Mouse (Mus musculus) heart, postnatal 0 days (tissue): ENCODE measurements around the gene Npcd. TPM values are rescaled to one million over a fixed set of nuclear protein-coding genes. Genes with fewer than 3 reads are reported as not detected.

Experiments used
- ATAC-seq: fragments of 200-750 bp; cut with Nextera tagmentation; 2 replicates; pipeline ENCODE4 v1.8.0; 2017; ENCODE audit warnings: low read depth, moderate number of reproducible peaks, moderate library complexity; ENCODE audit not compliant: insufficient read depth
- DNase-seq: peaks from one replicate; pipeline ENCODE4 v3.0.0-alpha.2; 2016; ENCODE audit warnings: low spot score
- H3K27ac ChIP-seq: fragments of 300-500 bp; sonication (generic); 2 replicates; pipeline ENCODE4 v1.5.1; 2014; ENCODE audit warnings: low read depth, mild to moderate bottlenecking
- H3K27me3 ChIP-seq: fragments of 300-500 bp; sonication (generic); 2 replicates; pipeline ENCODE4 v1.6.1; 2014; ENCODE audit warnings: low read length, mixed read lengths; ENCODE audit not compliant: control insufficient read depth, insufficient read depth
- H3K36me3 ChIP-seq: fragments of 300-500 bp; sonication (generic); replicated peaks from 2 replicates; pipeline ENCODE4 v1.6.1; 2014; ENCODE audit warnings: low read length, mixed read lengths; ENCODE audit not compliant: control insufficient read depth, insufficient read depth
- H3K4me1 ChIP-seq: fragments of 300-500 bp; sonication (generic); 2 replicates; pipeline ENCODE4 v1.6.1; 2014; ENCODE audit warnings: antibody characterized with exemption; ENCODE audit not compliant: control insufficient read depth, insufficient read depth
- H3K4me2 ChIP-seq: fragments of 300-500 bp; sonication (generic); 2 replicates; pipeline ENCODE4 v1.6.1; 2014; ENCODE audit warnings: low read depth, mild to moderate bottlenecking, low read length, moderate library complexity
- H3K4me3 ChIP-seq: fragments of 300-500 bp; sonication (generic); 2 replicates; pipeline ENCODE4 v1.5.1; 2014; ENCODE audit warnings: low read depth, low read length
- H3K9ac ChIP-seq: fragments of 300-500 bp; sonication (generic); replicated peaks from 2 replicates; pipeline ENCODE4 v1.6.1; 2014; ENCODE audit warnings: low read depth, low read length, mixed read lengths
- H3K9me3 ChIP-seq: fragments of 300-500 bp; sonication (generic); replicated peaks from 2 replicates; pipeline ENCODE4 v1.6.1; 2016; ENCODE audit warnings: low read length; ENCODE audit not compliant: control insufficient read depth
- CTCF ChIP-seq: IDR thresholded peaks from 2 replicates; pipeline ENCODE4 v1.5.1; 2016; ENCODE audit warnings: antibody characterized with exemption, control low read depth, low read depth
- EP300 ChIP-seq: IDR thresholded peaks from 2 replicates; pipeline ENCODE4 v1.6.1; 2016; ENCODE audit warnings: antibody characterized with exemption, low read depth
- WGBS: fragments of 180-500 bp; shearing (Covaris S2); extraction: QIAGEN DNeasy Blood & Tissue Kit; methylation state at CpG from one replicate; pipeline ENCODE4 v1.1.7; 2014; 5-methylcytosine and 5-hydroxymethylcytosine counted together
- polyA plus RNA-seq: library from polyadenylated mRNA; unstranded; fragments of >200 nt; fragmentation: Nextera tagmentation; extraction: Ambion mirVana; gene quantifications from 2 replicates; pipeline ENCODE4 v1.2.1, GENCODE M21; 2015
- total RNA-seq: library from RNA; depleted of rRNA; stranded (reverse); fragments of >200 nt; gene quantifications from 2 replicates; pipeline ENCODE4 v1.2.3, GENCODE M21; 2014; ENCODE audit warnings: low replicate concordance

The Npcd gene
- total and polyA plus RNA-seq, 2 experiments from 2014 or later: 8.7 TPM; not detected in 1

GRCm38 (mm10) chr15:79763601-79764246 is 70.3 kb downstream of the Npcd start:
- Histone ChIP-seq H3K4me3 (no peak overlapping the region), H3K4me1 (peaks cover 39% of the 10 kb centered on the region), H3K36me3 (peaks cover 33% of the 10 kb centered on the region), H3K4me2 (no peak overlapping the region), H3K27me3 (no peaks in the 10 kb centered on the region), H3K27ac (no peak overlapping the region), H3K9ac (no peak overlapping the region), H3K9me3 (no peaks in the 10 kb centered on the region)
- no peak for TF ChIP-seq EP300
- TF ChIP-seq CTCF: no peak
- no peak for DNase-seq
- no peak for ATAC-seq
- 80% methylated on average over 7 of the region's 7 CpGs for WGBS

GRCm38 (mm10) chr15:79763001-79763400 is 71.0 kb downstream of the Npcd start:
- Histone ChIP-seq H3K9me3 (no peaks in the 10 kb centered on the region), H3K4me1 (peaks cover 31% of the 10 kb centered on the region), H3K4me2 (no peak overlapping the region), H3K4me3 (no peak overlapping the region), H3K27ac (no peak overlapping the region), H3K36me3 (peaks cover 33% of the 10 kb centered on the region), H3K27me3 (no peaks in the 10 kb centered on the region), H3K9ac (no peak overlapping the region)
- TF ChIP-seq EP300 (no peak), CTCF (no peak)
- no peak for ATAC-seq
- WGBS: 87% methylated on average over 9 of the region's 9 CpGs
- DNase-seq: no peak

GRCm38 (mm10) chr15:79760956-79761355 is 73.1 kb downstream of the Npcd start:
- Histone ChIP-seq H3K27me3 (no peaks in the 10 kb centered on the region), H3K4me3 (no peak overlapping the region), H3K36me3 (peaks cover 33% of the 10 kb centered on the region), H3K27ac (no peak overlapping the region), H3K4me1 (peaks cover 16% of the 10 kb centered on the region; the same call in 1 of the 2 replicates), H3K9ac (no peak overlapping the region), H3K4me2 (no peak overlapping the region), H3K9me3 (no peaks in the 10 kb centered on the region)
- DNase-seq (no peak), ATAC-seq (no peak)
- 79% methylated on average over 6 of the region's 6 CpGs for WGBS
- TF ChIP-seq EP300: no peak
- TF ChIP-seq CTCF: no peak

GRCm38 (mm10) chr15:79757118-79757517 is 76.9 kb downstream of the Npcd start:
- H3K36me3 ChIP-seq: peaks cover 9% of the 10 kb centered on the region
- H3K4me2 ChIP-seq: no peak overlapping the region
- DNase-seq (no peak), ATAC-seq (no peak)
- H3K4me3 ChIP-seq: no peak overlapping the region
- WGBS: 84% methylated on average over 3 of the region's 3 CpGs
- no peaks in the 10 kb centered on the region for H3K9me3 ChIP-seq
- no peak for TF ChIP-seq EP300
- TF ChIP-seq CTCF: no peak
- no peaks in the 10 kb centered on the region for H3K27me3 ChIP-seq
- H3K27ac ChIP-seq: peak overlapping the region; percentile 71
- no peak overlapping the region for H3K9ac ChIP-seq
- H3K4me1 ChIP-seq: 0 out of 2 replicates have a peak, but pooled peaks cover 5% of the 10 kb centered on the region

- TF ChIP-seq EP300: no peak
- TF ChIP-seq CTCF: no peak
- Histone ChIP-seq H3K4me2 (no peak overlapping the region), H3K9me3 (no peaks in the 10 kb centered on the region), H3K4me3 (no peak overlapping the region), H3K9ac (no peak overlapping the region), H3K4me1 (0 out of 2 replicates have a peak, but pooled peaks cover 5% of the 10 kb centered on the region), H3K27me3 (no peaks in the 10 kb centered on the region), H3K27ac (peak overlapping the region; percentile 71; the same call in 1 of the 2 replicates), H3K36me3 (no peaks in the 10 kb centered on the region)
- DNase-seq (no peak), ATAC-seq (peak; percentile 46)
- 66% methylated on average over 8 of the region's 8 CpGs for WGBS
Measured at GRCm38 (mm10) chr15:79755977-79756625, 77.9 kb downstream of the Npcd start.
